Mouse (Mus musculus) olfactory bulb, adult 2 months (tissue): Measurements from ENCODE around the gene Zdhhc14.

ENCODE experiments used
- CTCF ChIP-seq: fragments of 200-500 bp; IDR thresholded peaks from 2 replicates; pipeline ENCODE4 v1.5.1; 2012; ENCODE audit warnings: low read depth, mild to moderate bottlenecking, low read length, moderate library complexity; ENCODE audit not compliant: insufficient read depth
- POLR2A ChIP-seq: fragments of 200-500 bp; IDR thresholded peaks from 2 replicates; pipeline ENCODE4 v1.6.1; 2012; ENCODE audit warnings: mild to moderate bottlenecking, low read depth, low read length, moderate library complexity; ENCODE audit not compliant: insufficient read depth

DNA sequence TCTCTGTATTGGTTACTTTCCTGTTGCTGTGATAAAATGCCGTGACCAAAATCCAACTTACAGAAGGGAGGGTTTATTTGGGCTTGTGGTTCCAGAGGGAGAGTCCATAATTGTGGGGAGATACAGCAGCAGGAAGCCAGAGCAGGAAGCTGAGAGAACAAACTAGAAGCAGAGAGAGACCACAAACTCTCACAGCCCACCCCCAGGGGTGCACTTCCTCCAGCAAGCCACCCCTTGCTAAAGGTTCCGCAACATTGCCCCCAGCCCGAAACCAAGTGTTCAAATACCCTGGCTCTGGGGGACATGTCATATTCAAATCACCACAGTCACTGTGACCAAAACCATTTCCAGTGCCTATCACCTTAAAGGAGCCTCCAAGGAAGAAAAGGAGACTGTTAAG, 254.0 kb downstream of the Zdhhc14 start:
- TF ChIP-seq CTCF (no peak), POLR2A (no peak)
